Mouse (Mus musculus) forebrain, postnatal 0 days (tissue): ENCODE data around the gene Tagln2. TPM values are rescaled to one million over a fixed set of nuclear protein-coding genes. Genes with fewer than 3 reads are reported as not detected.

Experiments used
- ATAC-seq: fragments of 200-750 bp; cut with Nextera tagmentation; 2 replicates; pipeline ENCODE4 v1.8.0; 2017; ENCODE audit warnings: mild to moderate bottlenecking, moderate library complexity
- DNase-seq: peaks from one replicate; pipeline ENCODE4 v3.0.0-alpha.2; 2015
- H3K27ac ChIP-seq: fragments of 300-500 bp; sonication (generic); 2 replicates; pipeline ENCODE4 v1.5.1; 2014; ENCODE audit warnings: low read depth, mild to moderate bottlenecking, antibody characterized with exemption, low read length, moderate library complexity, mixed read lengths
- H3K27me3 ChIP-seq: fragments of 300-500 bp; sonication (generic); 2 replicates; pipeline ENCODE4 v1.6.1; 2014; ENCODE audit warnings: mild to moderate bottlenecking, low read length, mixed read lengths; ENCODE audit not compliant: insufficient read depth
- H3K36me3 ChIP-seq: fragments of 300-500 bp; sonication (generic); 2 replicates; pipeline ENCODE4 v1.6.1; 2014; ENCODE audit warnings: mild to moderate bottlenecking, moderate library complexity; ENCODE audit not compliant: insufficient read depth
- H3K4me1 ChIP-seq: fragments of 300-500 bp; sonication (generic); 2 replicates; pipeline ENCODE4 v1.6.1; 2014; ENCODE audit warnings: antibody characterized with exemption; ENCODE audit not compliant: insufficient read depth
- H3K4me2 ChIP-seq: fragments of 300-500 bp; sonication (generic); 2 replicates; pipeline ENCODE4 v1.6.1; 2014; ENCODE audit warnings: low read depth, mild to moderate bottlenecking, moderate library complexity
- H3K4me3 ChIP-seq: fragments of 300-500 bp; sonication (generic); 2 replicates; pipeline ENCODE4 v1.5.1; 2014; ENCODE audit warnings: low read depth, low read length, mixed read lengths
- H3K9ac ChIP-seq: fragments of 300-500 bp; sonication (generic); 2 replicates; pipeline ENCODE4 v1.6.1; 2014; ENCODE audit warnings: mild to moderate bottlenecking
- H3K9me3 ChIP-seq: fragments of 300-500 bp; sonication (generic); 2 replicates; pipeline ENCODE4 v1.6.1; 2016; ENCODE audit warnings: low read length
- CTCF ChIP-seq: sonication (generic); IDR thresholded peaks from 2 replicates; pipeline ENCODE4 v1.5.1; 2016; ENCODE audit warnings: antibody characterized with exemption, control low read depth, low read depth
- WGBS: fragments of 180-500 bp; shearing (Covaris S2); extraction: QIAGEN DNeasy Blood & Tissue Kit; methylation state at CpG from one replicate; pipeline ENCODE4 v1.1.7; 2014; 5-methylcytosine and 5-hydroxymethylcytosine counted together
- polyA plus RNA-seq: library from polyadenylated mRNA; unstranded; fragments of >200 nt; fragmentation: Nextera tagmentation; extraction: Ambion mirVana; gene quantifications from 2 replicates; pipeline ENCODE4 v1.2.1, GENCODE M21; 2015
- total RNA-seq: library from RNA; depleted of rRNA; stranded (reverse); fragments of >200 nt; gene quantifications from 2 replicates; pipeline ENCODE4 v1.2.3, GENCODE M21; 2014

Tagln2 gene
- total and polyA plus RNA-seq, 2 experiments from 2014 or later, result 33.8 to 48.5 TPM

GRCm38 (mm10) chr1:172526380-172527081 lies 26.7 kb downstream of the Tagln2 start:
- H3K9ac ChIP-seq, result no peak overlapping the region
- H3K27ac ChIP-seq, result no peak overlapping the region
- 75% methylated on average over 23 of the region's 23 CpGs for WGBS
- H3K27me3 ChIP-seq, result no peaks in the 10 kb centered on the region
- no peak for ATAC-seq
- no peaks in the 10 kb centered on the region for H3K9me3 ChIP-seq
- DNase-seq, result no peak
- no peaks in the 10 kb centered on the region for H3K36me3 ChIP-seq
- H3K4me2 ChIP-seq, result no peak overlapping the region
- no peak overlapping the region for H3K4me3 ChIP-seq
- no peaks in the 10 kb centered on the region for H3K4me1 ChIP-seq
- TF ChIP-seq CTCF, result no peak

DNA sequence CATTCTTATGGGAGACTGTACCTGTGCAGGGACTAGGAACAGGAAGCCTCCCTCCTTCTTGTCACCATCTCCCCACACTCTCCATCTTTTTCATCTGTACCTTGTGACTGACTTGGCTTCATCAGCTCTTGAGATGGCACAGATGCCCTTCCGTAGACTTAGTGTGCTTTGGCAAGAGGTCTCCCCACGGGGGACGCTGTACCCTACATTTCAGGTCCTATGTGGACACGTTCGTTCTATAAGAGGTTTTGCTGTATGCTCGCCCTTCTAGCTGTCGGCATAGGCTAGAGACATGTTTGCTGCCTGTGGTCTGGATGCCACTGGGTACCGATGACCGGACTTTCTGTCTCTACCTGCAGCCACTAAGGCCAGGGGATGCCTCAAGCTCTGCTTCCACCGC lies 27.6 kb downstream of the Tagln2 start:
- TF ChIP-seq CTCF, result no peak
- WGBS, result 93% methylated on average over 10 of the region's 10 CpGs
- no peak overlapping the region for H3K27ac ChIP-seq
- H3K27me3 ChIP-seq, result no peaks in the 10 kb centered on the region
- DNase-seq, result no peak
- no peak for ATAC-seq
- no peaks in the 10 kb centered on the region for H3K36me3 ChIP-seq
- no peak overlapping the region for H3K4me2 ChIP-seq
- H3K9me3 ChIP-seq, result no peaks in the 10 kb centered on the region
- no peak overlapping the region for H3K4me3 ChIP-seq
- H3K4me1 ChIP-seq, result no peaks in the 10 kb centered on the region
- H3K9ac ChIP-seq, result no peak overlapping the region

GRCm38 (mm10) chr1:172528701-172529100 lies 28.9 kb downstream of the Tagln2 start:
- ATAC-seq (peak; percentile 82), DNase-seq (peak; percentile 84)
- TF ChIP-seq CTCF, result peak; percentile 94
- WGBS, result 5% methylated on average over 7 of the region's 7 CpGs
- no peaks in the 10 kb centered on the region for H3K9me3 ChIP-seq
- H3K9ac ChIP-seq, result no peak overlapping the region
- no peak overlapping the region for H3K27ac ChIP-seq
- H3K27me3 ChIP-seq, result no peaks in the 10 kb centered on the region; the same call in 1 of the 2 replicates
- H3K4me2 ChIP-seq, result no peak overlapping the region
- H3K36me3 ChIP-seq, result no peaks in the 10 kb centered on the region
- H3K4me3 ChIP-seq, result no peak overlapping the region
- H3K4me1 ChIP-seq, result no peaks in the 10 kb centered on the region

DNA sequence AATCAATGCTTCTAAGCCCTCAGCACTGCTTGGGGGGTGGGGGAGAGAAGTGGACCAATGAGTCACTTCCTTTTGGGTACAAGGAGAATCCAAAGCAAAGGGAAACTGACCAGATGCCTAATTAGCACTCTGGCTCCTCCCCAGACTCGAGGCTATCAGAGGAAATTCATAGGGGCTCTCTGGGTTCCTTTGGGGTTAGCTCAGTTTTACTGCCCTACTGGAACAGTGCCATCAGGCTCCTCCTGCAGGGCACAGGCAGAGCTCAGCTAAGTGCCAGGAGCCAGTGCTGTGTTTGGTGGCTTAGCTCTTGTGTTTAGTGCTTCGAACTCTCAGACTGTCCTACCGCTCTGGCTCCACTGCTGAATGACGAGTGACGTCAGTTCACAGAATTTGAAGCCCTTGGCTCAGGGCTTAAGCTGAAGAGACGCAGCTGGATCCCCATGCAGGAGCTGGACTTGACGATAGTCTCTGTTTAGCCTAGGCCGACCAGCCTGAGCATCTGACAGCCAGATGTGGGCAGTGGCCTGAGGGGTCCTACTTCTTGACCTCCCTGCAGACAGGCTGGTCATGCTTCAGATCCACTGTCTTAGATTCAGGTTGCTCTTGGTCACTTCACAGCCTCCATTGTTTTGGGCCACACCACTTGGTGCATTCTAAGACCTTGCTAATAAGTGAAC lies 30.8 kb downstream of the Tagln2 start:
- WGBS, result 30% methylated on average over 8 of the region's 8 CpGs
- no peak for DNase-seq

DNA sequence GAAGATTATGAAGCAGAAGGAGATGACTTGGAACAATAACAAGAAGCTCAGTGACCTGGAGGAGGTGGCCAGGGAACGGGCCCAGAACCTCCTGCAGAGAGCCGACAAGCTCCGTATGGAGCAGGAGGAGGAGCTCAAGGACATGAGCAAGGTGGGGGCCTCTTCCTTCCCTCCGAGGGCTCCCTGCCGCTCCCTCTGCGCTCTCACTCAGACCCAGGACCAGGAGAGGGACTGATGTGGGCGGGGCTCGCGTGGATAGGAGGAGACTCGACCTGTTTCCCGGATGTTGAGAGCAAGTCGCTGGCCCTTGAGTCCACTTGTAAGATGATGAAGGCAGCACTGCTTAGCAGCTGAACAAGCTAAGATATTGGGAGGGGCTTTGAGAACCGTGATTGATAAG lies 32.7 kb downstream of the Tagln2 start:
- no peaks in the 10 kb centered on the region for H3K36me3 ChIP-seq
- H3K4me3 ChIP-seq, result no peak overlapping the region
- peak overlapping the region; percentile 24 for H3K4me2 ChIP-seq
- no peaks in the 10 kb centered on the region; the same call in 1 of the 2 replicates for H3K27me3 ChIP-seq
- ATAC-seq, result peak; percentile 50
- no peak for TF ChIP-seq CTCF
- no peaks in the 10 kb centered on the region for H3K4me1 ChIP-seq
- H3K27ac ChIP-seq, result no peak overlapping the region
- no peak for DNase-seq
- H3K9ac ChIP-seq, result no peak overlapping the region
- no peaks in the 10 kb centered on the region for H3K9me3 ChIP-seq
- 5% methylated on average over 13 of the region's 13 CpGs for WGBS

More for the DNA sequence above, 30.8 kb downstream of the Tagln2 start:
- TF ChIP-seq CTCF, result no peak
- Histone ChIP-seq H3K4me2 (no peak overlapping the region), H3K36me3 (no peaks in the 10 kb centered on the region), H3K27ac (no peak overlapping the region), H3K9me3 (no peaks in the 10 kb centered on the region), H3K27me3 (no peaks in the 10 kb centered on the region; the same call in 1 of the 2 replicates), H3K4me1 (no peaks in the 10 kb centered on the region), H3K4me3 (no peak overlapping the region), H3K9ac (no peak overlapping the region)
- ATAC-seq, result no peak

GRCm38 (mm10) chr1:172535116-172535515 lies 35.3 kb downstream of the Tagln2 start:
- no peak for ATAC-seq
- 80% methylated on average over 16 of the region's 16 CpGs for WGBS

GRCm38 (mm10) chr1:172539827-172540226 lies 40.0 kb downstream of the Tagln2 start:
- 0 out of 2 replicates have a peak overlapping the region, but pooled peaks have one; percentile 14 for H3K9ac ChIP-seq
- 30% methylated on average over 6 of the region's 6 CpGs for WGBS
- H3K36me3 ChIP-seq, result no peaks in the 10 kb centered on the region
- H3K4me2 ChIP-seq, result no peak overlapping the region
- TF ChIP-seq CTCF, result no peak
- no peaks in the 10 kb centered on the region for H3K4me1 ChIP-seq
- ATAC-seq, result peak; percentile 48
- no peak overlapping the region for H3K4me3 ChIP-seq
- H3K27ac ChIP-seq, result 0 out of 2 replicates have a peak overlapping the region, but pooled peaks have one; percentile 15
- DNase-seq, result no peak
- H3K27me3 ChIP-seq, result no peaks in the 10 kb centered on the region
- no peaks in the 10 kb centered on the region for H3K9me3 ChIP-seq

More at GRCm38 (mm10) chr1:172535116-172535515, 35.3 kb downstream of the Tagln2 start:
- Histone ChIP-seq H3K9ac (no peak overlapping the region), H3K4me1 (no peaks in the 10 kb centered on the region), H3K4me3 (no peak overlapping the region), H3K4me2 (no peak overlapping the region), H3K36me3 (no peaks in the 10 kb centered on the region), H3K27ac (no peak overlapping the region), H3K27me3 (no peaks in the 10 kb centered on the region; the same call in 1 of the 2 replicates), H3K9me3 (no peaks in the 10 kb centered on the region)
- TF ChIP-seq CTCF, result no peak
- DNase-seq, result no peak
